ENCODE assay signal across 24 mouse cellular contexts in the genomic region with DNA sequence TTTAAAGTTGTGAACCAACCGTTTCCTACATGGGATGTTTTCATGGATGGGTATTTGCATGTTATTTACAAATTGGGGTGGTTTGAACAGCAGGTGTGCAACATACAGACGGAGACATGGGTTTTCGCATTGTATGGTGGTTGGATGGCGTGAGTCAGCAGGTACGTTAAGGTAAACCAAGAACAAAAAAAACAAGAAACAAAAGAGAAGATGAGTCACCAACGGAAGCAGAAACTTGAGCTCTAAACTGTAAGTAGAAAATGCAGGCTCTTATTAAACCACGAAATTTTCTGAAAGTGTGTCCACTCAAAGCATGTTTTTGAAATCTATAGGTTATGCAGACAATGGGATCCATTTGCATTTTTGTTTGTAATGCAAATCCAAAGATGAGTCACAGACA.
DNase-seq lines count a peak whose midpoint lies in the region; ATAC-seq and TF ChIP-seq lines count a peak whose summit lies in the region.
"Had no signal": no experiment of that assay in that cellular context is flagged by ENCODE, and none has a peak within 500 bp of the region (broad histone marks: within the 10 kb centered on the region; RNA-seq: fewer than 3 reads in every experiment).

No protein-coding gene starts in this region.

- H3K4me1 ChIP-seq in CH12.LX (ENCODE audit: control insufficient read depth in 1 of 2, insufficient read depth in 2 of 2), result peaks cover 23 to 39% of the 10 kb centered on the region in 2 experiments

- H3K27me3 ChIP-seq in CH12.LX (replicated peaks), result no peaks in the 10 kb centered on the region
- H3K27me3 ChIP-seq: embryonic facial prominence, embryonic 13.5 days; embryonic facial prominence, embryonic 15.5 days; forebrain, embryonic 12.5 days had no signal

- no peaks in the 10 kb centered on the region for H3K36me3 ChIP-seq in CH12.LX (replicated peaks in 1 of 2; ENCODE audit: control insufficient read depth in 1 of 2, insufficient read depth in 1 of 2, low read length in 1 of 2)
- H3K36me3 ChIP-seq: embryonic facial prominence, embryonic 13.5 days; embryonic facial prominence, embryonic 15.5 days; forebrain, embryonic 10.5 days had no signal

- in situ Hi-C loops in CH12.LX (cut with MboI; ENCODE audit: low pct_ligation_motif_present, low pct_unique_long_range_greater_than_20kb, low sequenced_read_pairs), result no loop called here

- peak; percentile 3 for DNase-seq in CD4-positive, CD25-positive, alpha-beta regulatory T cell, adult 2 months (ENCODE audit: low read depth, low spot score)
- peak; percentile 89 for DNase-seq in 416B (ENCODE audit: low read depth)
- DNase-seq in CH12.LX (ENCODE audit: extremely low read depth), result peak; percentile 24
- DNase-seq in induced T-regulatory cell, adult 2 months (ENCODE audit: low read depth), result peak; percentile 58
- DNase-seq in cerebellum, postnatal 36 days, result no peak
- DNase-seq: adrenal gland, adult 8-10 months; adrenal gland, postnatal 14 days; adrenal gland, postnatal 36 days; cerebellum, adult 11-12 months; cerebellum, adult 2 months; cerebellum, adult 9-10 months; cerebellum, postnatal 10 days; cerebellum, postnatal 25 days; embryo, embryonic 11 days had no signal

- TF ChIP-seq RAD21 in CH12.LX (IDR thresholded peaks at IDR 0.05; ENCODE audit: low read depth, low read length), result no peak

- H3K4me3 ChIP-seq in CH12.LX (replicated peaks in 1 of 3; ENCODE audit: low read depth in 2 of 3, low read length in 2 of 3, poor library complexity in 1 of 3), result no peak overlapping the region
- H3K4me3 ChIP-seq: embryonic facial prominence, embryonic 13.5 days; embryonic facial prominence, embryonic 15.5 days; erythroblast, embryonic 14.5 days; forebrain, embryonic 10.5 days; forebrain, embryonic 12.5 days had no signal

- TF ChIP-seq POLR2A in CH12.LX (IDR thresholded peaks at IDR 0.05; ENCODE audit: low read depth, low read length), result no peak

- TF ChIP-seq EP300 in CH12.LX (IDR thresholded peaks at IDR 0.05; ENCODE audit: low read length), result no peak; the same call in 1 of the 2 replicates

- dilution Hi-C loops in CH12.LX (cut with MboI; ENCODE audit: extremely low pct_ligation_motif_present, extremely low pct_unique_long_range_greater_than_20kb, low sequenced_read_pairs), result no loop called here

- no peak for ATAC-seq in CD4-positive, CD25-positive, alpha-beta regulatory T cell, adult 4 months
- ATAC-seq in frontal cortex, adult (ENCODE audit: low TSS enrichment), result no peak
- ATAC-seq: activated CD4-positive, CD25-positive, alpha-beta regulatory T cell, adult 4 months; forebrain, embryonic 14.5 days; forebrain, embryonic 16.5 days had no signal

- H3K9ac ChIP-seq in CH12.LX (ENCODE audit: insufficient read depth, low read depth), result no peak overlapping the region
- H3K9ac ChIP-seq: embryonic facial prominence, embryonic 13.5 days; embryonic facial prominence, embryonic 15.5 days; forebrain, embryonic 12.5 days had no signal

- H3K4me2 ChIP-seq in CH12.LX (ENCODE audit: insufficient read depth, low read depth, poor library complexity, severe bottlenecking), result peak overlapping the region; percentile 12; the same call in 1 of the 2 replicates
- H3K4me2 ChIP-seq: embryonic facial prominence, embryonic 13.5 days; embryonic facial prominence, embryonic 15.5 days; forebrain, embryonic 12.5 days had no signal

- no peaks in the 10 kb centered on the region for H3K9me3 ChIP-seq in CH12.LX (replicated peaks; ENCODE audit: low read length)
- H3K9me3 ChIP-seq: embryonic facial prominence, embryonic 13.5 days; embryonic facial prominence, embryonic 15.5 days; forebrain, embryonic 10.5 days; forebrain, embryonic 12.5 days had no signal

- TF ChIP-seq CTCF in CH12.LX (conservative IDR thresholded peaks at IDR 0.05 in 1 of 2, IDR thresholded peaks at IDR 0.05 in 1 of 2; ENCODE audit: low read depth in 2 of 2, low read length in 2 of 2), result no peak

- no peaks in the 10 kb centered on the region for H3K79me2 ChIP-seq in CH12.LX (replicated peaks; ENCODE audit: control insufficient read depth, extremely low read depth, insufficient read depth, poor library complexity, severe bottlenecking)

- H3K27ac ChIP-seq in CH12.LX (ENCODE audit: insufficient read depth, low read depth), result peak overlapping the region; percentile 29; the same call in 1 of the 2 replicates
- H3K27ac ChIP-seq: embryonic facial prominence, embryonic 13.5 days; embryonic facial prominence, embryonic 15.5 days; forebrain, embryonic 10.5 days; forebrain, embryonic 12.5 days had no signal

TF ChIP-seq in CH12.LX, 34 proteins besides CTCF, POLR2A, EP300 and RAD21:
- TF ChIP-seq JUND (conservative IDR thresholded peaks at IDR 0.05; ENCODE audit: low read depth, low read length) (peak; percentile 72), IRF4 (IDR thresholded peaks at IDR 0.05; ENCODE audit: low read depth, low read length) (no peak), ZNF384 (IDR thresholded peaks at IDR 0.05; ENCODE audit: low read depth, low read length) (peak; percentile 56; the same call in 1 of the 2 replicates), SIN3A (IDR thresholded peaks at IDR 0.05; ENCODE audit: low read length) (no peak), JUN (IDR thresholded peaks at IDR 0.05; ENCODE audit: insufficient read depth, low read depth, low read length) (peak; percentile 64), ZC3H11A (IDR thresholded peaks at IDR 0.05; ENCODE audit: low read depth, low read length) (no peak), MAFK (IDR thresholded peaks at IDR 0.05; ENCODE audit: insufficient replicate concordance, low read length) (peak; percentile 63; the same call in 1 of the 2 replicates), USF1 (IDR thresholded peaks at IDR 0.05; ENCODE audit: low read depth, low read length) (no peak), ZMIZ1 (IDR thresholded peaks at IDR 0.05; ENCODE audit: low read depth, low read length) (no peak), GABPA (IDR thresholded peaks at IDR 0.05; ENCODE audit: insufficient replicate concordance, low read depth, low read length) (no peak), TCF12 (IDR thresholded peaks at IDR 0.05; ENCODE audit: low read depth, low read length) (0 out of 2 replicates have a peak, but pooled peaks have one; percentile 22)

Comparison
In these comparisons a context has a peak if more than half of its experiments do, and no peak if none do; other contexts are left out.
1. DNase-seq: peak in CD4-positive, CD25-positive, alpha-beta regulatory T cell, adult 2 months (single experiment), 416B (single experiment), CH12.LX (single experiment) and induced T-regulatory cell, adult 2 months (single experiment); none in cerebellum, postnatal 36 days (0 of 2).